Mouse (Mus musculus): ENCODE measurements around the gene Atp2b4.

- TF ChIP-seq NRF1 (IDR thresholded peaks at IDR 0.05; ENCODE audit: insufficient read depth, low read depth, low read length, poor library complexity, severe bottlenecking) = no peak
- TF ChIP-seq TCF12 (IDR thresholded peaks at IDR 0.05; ENCODE audit: low read depth, low read length) = no peak
- TF ChIP-seq TBP (IDR thresholded peaks at IDR 0.05; ENCODE audit: low read depth, low read length) = no peak
These were observed 129.6 kb downstream of the Atp2b4 start for GRCm38 (mm10) chr1:133671266-133671665.

All from MEL (cell line).